In genomic region chr2:62046421-62046845, GRCm38 (mm10) we compare ENCODE assay signal across 7 mouse cellular contexts. TPM values are rescaled to one million over a fixed set of nuclear protein-coding genes. Genes with fewer than 3 reads are reported as not detected.
DNase-seq lines count a peak whose midpoint lies in the region; ATAC-seq and TF ChIP-seq lines count a peak whose summit lies in the region.

Gene Slc4a10 (plus strand): TSS chr2:62046462.

- no peak for TF ChIP-seq CTCF in E14TG2a.4 (conservative IDR thresholded peaks at IDR 0.05; ENCODE audit: low read length)

- H3K27ac ChIP-seq in forebrain, embryonic 15.5 days (replicated peaks), result peak within 1 kb of the TSS; percentile 87
- peak within 1 kb of the TSS; percentile 75 for H3K27ac ChIP-seq in midbrain, embryonic 10.5 days (replicated peaks)
- no peak within 1 kb of the TSS for H3K27ac ChIP-seq in stomach, embryonic 15.5 days

- H3K4me1 ChIP-seq in E14TG2a.4 (replicated peaks; ENCODE audit: low read depth, low read length), result peaks cover 10% of the 10 kb centered on the region; the same call in 1 of the 2 replicates
- peaks cover 10% of the 10 kb centered on the region; the same call in 1 of the 2 replicates for H3K4me1 ChIP-seq in forebrain, embryonic 15.5 days
- peaks cover 19% of the 10 kb centered on the region for H3K4me1 ChIP-seq in midbrain, embryonic 10.5 days
- no peaks in the 10 kb centered on the region for H3K4me1 ChIP-seq in stomach, embryonic 15.5 days

- peak; percentile 22 for DNase-seq in brain, embryonic 18.5 days (ENCODE audit: low read depth, low spot score)
- DNase-seq in layer of hippocampus, adult 9-10 months (ENCODE audit: low spot score), result peak; percentile 54
- DNase-seq in midbrain, embryonic 10.5 days (ENCODE audit: low spot score), result peak; percentile 17

- peak; percentile 79 for ATAC-seq in forebrain, embryonic 15.5 days (replicated peaks)
- ATAC-seq in stomach, embryonic 15.5 days (ENCODE audit: insufficient read depth, low FRiP score, low read depth), result no peak
- ATAC-seq in megakaryocyte progenitor cell, adult 5-6 weeks (replicated peaks; ENCODE audit: poor library complexity), result no peak

- peak within 1 kb of the TSS; percentile 60 for H3K4me3 ChIP-seq in E14TG2a.4 (replicated peaks; ENCODE audit: low read length)
- H3K4me3 ChIP-seq in forebrain, embryonic 15.5 days, result peak within 1 kb of the TSS; percentile 57
- peak within 1 kb of the TSS; percentile 55 for H3K4me3 ChIP-seq in midbrain, embryonic 10.5 days
- H3K4me3 ChIP-seq in stomach, embryonic 15.5 days (replicated peaks), result peak within 1 kb of the TSS; percentile 44

- 8% methylated on average over 10 of the region's 10 CpGs for WGBS in forebrain, embryonic 15.5 days
- 18% methylated on average over 10 of the region's 10 CpGs for WGBS in midbrain, embryonic 10.5 days
- WGBS in stomach, embryonic 15.5 days, result 18% methylated on average over 10 of the region's 10 CpGs

- no peaks in the 10 kb centered on the region for H3K36me3 ChIP-seq in E14TG2a.4 (ENCODE audit: insufficient read depth, low read length)
- H3K36me3 ChIP-seq in forebrain, embryonic 15.5 days, result no peaks in the 10 kb centered on the region
- H3K36me3 ChIP-seq in midbrain, embryonic 10.5 days, result no peaks in the 10 kb centered on the region
- H3K36me3 ChIP-seq in stomach, embryonic 15.5 days, result no peaks in the 10 kb centered on the region

- peak within 1 kb of the TSS; percentile 49 for H3K4me2 ChIP-seq in forebrain, embryonic 15.5 days (replicated peaks)
- peak within 1 kb of the TSS; percentile 62 for H3K4me2 ChIP-seq in stomach, embryonic 15.5 days

- peaks cover 15% of the 10 kb centered on the region for H3K27me3 ChIP-seq in E14TG2a.4 (ENCODE audit: insufficient read depth, low read length)
- H3K27me3 ChIP-seq in forebrain, embryonic 15.5 days, result no peaks in the 10 kb centered on the region
- H3K27me3 ChIP-seq in midbrain, embryonic 10.5 days (ENCODE audit: low read depth, poor library complexity, severe bottlenecking), result peaks cover 13% of the 10 kb centered on the region
- H3K27me3 ChIP-seq in stomach, embryonic 15.5 days (replicated peaks), result no peaks in the 10 kb centered on the region

- H3K9me3 ChIP-seq in E14TG2a.4 (ENCODE audit: low read length), result no peaks in the 10 kb centered on the region
- no peaks in the 10 kb centered on the region for H3K9me3 ChIP-seq in forebrain, embryonic 15.5 days
- no peaks in the 10 kb centered on the region for H3K9me3 ChIP-seq in midbrain, embryonic 10.5 days (replicated peaks)
- no peaks in the 10 kb centered on the region for H3K9me3 ChIP-seq in stomach, embryonic 15.5 days

- H3K9ac ChIP-seq in forebrain, embryonic 15.5 days (replicated peaks), result peak within 1 kb of the TSS; percentile 69
- H3K9ac ChIP-seq in stomach, embryonic 15.5 days, result no peak within 1 kb of the TSS

RNA-seq across cellular contexts. Expression of gene Slc4a10, which starts in this region (rescaled TPM):
- 8.6 and 8.9 TPM in 2 replicates for polyA plus RNA-seq in forebrain, embryonic 15.5 days (2015; fragmentation: Nextera tagmentation; extraction: Ambion mirVana)
- polyA plus RNA-seq in midbrain, embryonic 10.5 days (2016; fragmentation: Nextera tagmentation; extraction: Ambion mirVana), result 0.11 TPM in 1 of 2 replicates, not detected in the other
- polyA plus RNA-seq in stomach, embryonic 15.5 days (2015; fragmentation: Nextera tagmentation; extraction: Ambion mirVana), result 0.19 and 0.39 TPM in 2 replicates
- not detected in 2 replicates for total RNA-seq in megakaryocyte progenitor cell, adult 5-6 weeks (2015)
- total RNA-seq in megakaryocyte progenitor cell, adult 5-6 weeks (2017), result not detected in 2 replicates

Comparison
In these comparisons a context has a peak if more than half of its experiments do, and no peak if none do; other contexts are left out.
1. Peak in DNase-seq, H3K4me3 ChIP-seq and H3K27ac ChIP-seq in midbrain, embryonic 10.5 days; RNA of the gene not detected or under 1 TPM.